Comparison of ENCODE assay signal across 7 mouse cellular contexts in genomic region chr16:30821191-30821910, GRCm38 (mm10).
A peak's percentile ranks its signal among the peaks of the same experiment; 100 is the strongest.
DNase-seq lines count a peak whose midpoint lies in the region; ATAC-seq and TF ChIP-seq lines count a peak whose summit lies in the region.

No protein-coding gene starts in this region.

- peak; percentile 48 for ATAC-seq in liver, embryonic 16.5 days (ENCODE audit: low read depth)

- H3K4me3 ChIP-seq in heart, adult 2 months, result peak overlapping the region; percentile 13; the same call in 1 of the 2 replicates
- no peak overlapping the region for H3K4me3 ChIP-seq in liver, embryonic 16.5 days (ENCODE audit: low read depth, low read length)

- peak; percentile 62; the same call in 1 of the 2 replicates for TF ChIP-seq POLR2A in heart, adult 2 months (IDR thresholded peaks at IDR 0.05; ENCODE audit: insufficient read depth, low read depth, low read length)

- intact Hi-C loops in heart, adult 2 months (cut with DNase I), result loop anchor here (2.0 to 5.0 kb wide), 5 partner anchors 13 to 129 kb away; no protein-coding TSS in a partner anchor

- H3K4me2 ChIP-seq in liver, embryonic 16.5 days (ENCODE audit: low read depth, low read length), result 0 out of 2 replicates have a peak overlapping the region, but pooled peaks have one; percentile 4

- peak overlapping the region; percentile 17; the same call in 1 of the 2 replicates for H3K9ac ChIP-seq in heart, adult 2 months (ENCODE audit: low read depth, low read length)
- no peak overlapping the region for H3K9ac ChIP-seq in liver, embryonic 16.5 days (ENCODE audit: low read depth, low read length)

- H3K27me3 ChIP-seq in heart, adult 2 months (ENCODE audit: control insufficient read depth, insufficient read depth, low read length), result no peaks in the 10 kb centered on the region
- no peaks in the 10 kb centered on the region for H3K27me3 ChIP-seq in liver, embryonic 16.5 days (ENCODE audit: control insufficient read depth, insufficient read depth, low read depth, low read length)

- WGBS in heart, adult 2 months, result 3% methylated on average over 17 of the region's 17 CpGs
- 11% methylated on average over 17 of the region's 17 CpGs for WGBS in liver, embryonic 16.5 days (ENCODE audit: insufficient replicate concordance)

- peaks cover 26% of the 10 kb centered on the region for H3K4me1 ChIP-seq in heart, adult 2 months (ENCODE audit: control insufficient read depth, insufficient read depth, low read length)
- no peaks in the 10 kb centered on the region for H3K4me1 ChIP-seq in liver, embryonic 16.5 days (ENCODE audit: control insufficient read depth, low read depth, low read length)

- no peaks in the 10 kb centered on the region for H3K79me2 ChIP-seq in heart, adult 2 months (replicated peaks; ENCODE audit: control insufficient read depth, insufficient read depth, low read length)

- DNase-seq in adipocyte (ENCODE audit: low spot score), result peak; percentile 63
- peak; percentile 85 for DNase-seq in embryo, embryonic 10.5 days (ENCODE audit: low spot score)
- peak; percentile 86 to 89 for DNase-seq in heart, adult 2 months
- DNase-seq in kidney, adult 11 months, result peak; percentile 82
- DNase-seq in ovary, adult 18-20 months (ENCODE audit: low spot score), result peak; percentile 45
- DNase-seq in spleen, postnatal 36 days (ENCODE audit: low spot score in 2 of 2), result no peak

- H3K9me3 ChIP-seq in liver, embryonic 16.5 days (replicated peaks; ENCODE audit: control insufficient read depth, low read length), result no peaks in the 10 kb centered on the region

- TF ChIP-seq EP300 in heart, adult 2 months (IDR thresholded peaks at IDR 0.05; ENCODE audit: insufficient read depth, low read depth, low read length), result peak; percentile 95

- H3K36me3 ChIP-seq in heart, adult 2 months (ENCODE audit: control insufficient read depth, insufficient read depth, low read length), result no peaks in the 10 kb centered on the region
- no peaks in the 10 kb centered on the region for H3K36me3 ChIP-seq in liver, embryonic 16.5 days (ENCODE audit: control insufficient read depth, insufficient read depth)

- TF ChIP-seq CTCF in heart, adult 2 months (IDR thresholded peaks at IDR 0.05), result no peak

- peak overlapping the region; percentile 68 for H3K27ac ChIP-seq in heart, adult 2 months
- H3K27ac ChIP-seq in liver, embryonic 16.5 days (ENCODE audit: low read length), result no peak overlapping the region

Comparison
In these comparisons a context has a peak if more than half of its experiments do, and no peak if none do; other contexts are left out.
1. DNase-seq: peak in adipocyte (single experiment), embryo, embryonic 10.5 days (single experiment), heart, adult 2 months (2 of 2), kidney, adult 11 months (single experiment) and ovary, adult 18-20 months (single experiment); none in spleen, postnatal 36 days (0 of 2).